Mouse (Mus musculus): ENCODE data around the gene Ttll7.

GRCm38 (mm10) chr3:146820718-146821117 lies 31.4 kb upstream of the Ttll7 start:
- TF ChIP-seq POLR2A (IDR thresholded peaks at IDR 0.05; ENCODE audit: low read depth, low read length): no peak
- TF ChIP-seq CTCF (IDR thresholded peaks at IDR 0.05; ENCODE audit: extremely low read depth, insufficient read length, insufficient replicate concordance, low read depth, low read length): no peak

Measured in small intestine, adult 2 months (tissue).